Mouse (Mus musculus): ENCODE measurements at regions not wholly inside any gene's neighbourhood (a gene's known extent, or its start where the extent isn't known, plus 50 kb on each side); places are given as distances from the start of the nearest gene placed in this dataset.

DNA sequence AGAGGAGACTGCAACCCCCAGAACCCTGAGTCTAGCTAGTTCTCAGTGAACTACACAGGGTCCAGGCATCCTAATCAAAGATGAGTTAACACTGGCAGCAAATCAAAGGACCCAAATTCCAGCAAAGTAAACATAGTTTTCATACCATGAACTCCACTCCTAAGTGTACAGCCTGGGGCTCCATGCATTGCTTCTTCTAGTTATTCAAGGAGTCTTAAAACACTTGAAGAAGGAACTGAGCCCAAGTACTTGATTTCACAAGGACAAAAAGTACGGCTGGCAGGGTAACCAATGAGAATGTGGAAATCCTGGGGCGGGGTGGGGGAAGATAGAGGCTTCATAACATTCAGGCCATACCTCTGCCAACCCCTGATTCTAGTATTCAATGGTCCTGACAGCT is 297.0 kb upstream of the Tle4 start:
- DNase-seq (ENCODE audit: extremely low spot score, low read depth, low spot score) = no peak

- DNase-seq (ENCODE audit: extremely low spot score, low read depth, low spot score) = no peak
These were observed 294.5 kb upstream of the Tle4 start for GRCm38 (mm10) chr19:14892390-14892758.

DNA sequence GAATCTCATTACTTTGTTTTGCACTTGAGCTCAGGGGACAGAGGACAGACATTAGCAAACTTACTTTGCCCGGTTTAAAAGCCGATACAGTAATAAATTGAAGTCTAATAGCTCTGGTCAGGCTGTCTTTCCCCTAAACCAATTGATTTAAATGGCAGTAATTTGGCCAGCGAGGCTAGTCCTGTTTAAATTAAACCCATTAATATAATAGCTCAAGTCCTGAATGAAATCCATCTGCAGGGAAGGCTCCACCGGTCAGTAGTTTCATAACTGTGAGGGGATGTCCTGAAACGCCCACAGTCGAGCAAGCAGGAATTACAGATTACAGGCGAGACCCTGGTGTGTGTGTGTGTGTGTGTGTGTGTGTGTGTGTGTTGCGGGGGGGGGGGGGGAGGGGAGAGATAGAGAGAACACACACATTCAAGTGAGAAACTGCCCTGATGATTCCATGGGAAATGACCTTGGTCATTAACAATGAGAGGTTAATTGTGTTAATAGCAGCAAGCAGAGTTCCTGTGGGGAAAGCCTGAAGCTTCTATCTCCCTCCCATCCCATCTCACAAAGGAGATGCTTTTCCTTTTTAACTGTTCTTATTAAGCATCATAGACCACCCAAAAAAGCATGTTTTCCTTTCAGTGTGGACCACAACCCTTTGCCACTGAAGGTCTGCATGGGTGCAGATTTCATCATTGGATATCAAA is 294.0 kb upstream of the Tle4 start:
- DNase-seq (ENCODE audit: extremely low spot score, low read depth, low spot score) = peak; percentile 70

DNA sequence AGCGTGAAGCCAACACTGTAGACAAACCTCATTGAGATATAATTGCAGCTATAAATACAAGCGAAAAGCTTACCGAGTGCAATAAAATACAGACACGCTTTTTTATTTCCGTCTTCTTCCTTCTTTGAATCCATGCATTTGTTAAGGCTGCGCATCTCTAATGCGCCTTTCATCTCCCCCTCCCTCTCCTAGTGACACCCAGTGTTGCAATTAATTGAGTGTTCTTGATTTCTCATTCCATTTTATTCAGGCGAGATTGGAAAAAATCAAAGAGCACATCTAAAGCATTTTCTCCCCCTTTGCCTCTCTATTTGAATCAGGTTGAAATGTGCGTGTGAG is 293.2 kb upstream of the Tle4 start:
- no peak for DNase-seq (ENCODE audit: extremely low spot score, low read depth, low spot score)

GRCm38 (mm10) chr19:14890241-14891089 is 292.6 kb upstream of the Tle4 start:
- peak; percentile 91 for DNase-seq (ENCODE audit: extremely low spot score, low read depth, low spot score)

GRCm38 (mm10) chr19:14889794-14890193 is 291.9 kb upstream of the Tle4 start:
- DNase-seq (ENCODE audit: extremely low spot score, low read depth, low spot score) = no peak

DNA sequence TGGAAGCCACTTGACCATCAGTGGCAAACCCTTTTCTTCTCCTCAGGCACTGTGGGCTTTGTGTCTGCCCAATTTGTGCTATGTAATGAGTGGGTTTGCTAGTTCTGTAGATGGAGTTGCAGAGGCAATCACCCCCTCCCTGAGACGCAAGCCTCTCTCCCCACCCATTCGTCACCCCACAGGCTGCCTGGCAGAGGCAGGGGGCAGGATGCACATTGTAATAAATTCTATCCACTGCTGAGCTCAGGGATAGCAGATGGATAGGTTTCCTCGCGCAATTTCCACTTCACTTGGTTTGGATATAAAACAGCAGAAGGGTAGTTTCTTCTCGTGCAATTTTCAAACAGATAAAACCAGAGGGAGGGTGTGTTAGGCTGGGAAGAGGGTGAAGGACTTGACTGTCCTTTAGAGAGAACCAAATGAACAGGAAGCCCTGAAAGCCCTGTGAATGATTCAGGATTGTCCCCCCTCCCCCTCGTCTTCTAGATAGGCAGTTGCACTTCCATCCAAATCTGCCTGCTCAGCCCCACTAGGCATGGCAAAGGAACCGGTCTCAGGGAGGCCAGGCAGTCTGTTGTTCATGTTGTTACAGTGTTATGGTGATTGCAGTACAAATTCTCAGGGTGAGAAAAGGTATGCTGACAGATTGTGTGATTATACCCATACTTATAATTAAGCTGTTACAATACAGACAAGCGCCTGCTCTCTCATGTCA is 286.0 kb upstream of the Tle4 start:
- no peak for DNase-seq (ENCODE audit: extremely low spot score, low read depth, low spot score)

DNA sequence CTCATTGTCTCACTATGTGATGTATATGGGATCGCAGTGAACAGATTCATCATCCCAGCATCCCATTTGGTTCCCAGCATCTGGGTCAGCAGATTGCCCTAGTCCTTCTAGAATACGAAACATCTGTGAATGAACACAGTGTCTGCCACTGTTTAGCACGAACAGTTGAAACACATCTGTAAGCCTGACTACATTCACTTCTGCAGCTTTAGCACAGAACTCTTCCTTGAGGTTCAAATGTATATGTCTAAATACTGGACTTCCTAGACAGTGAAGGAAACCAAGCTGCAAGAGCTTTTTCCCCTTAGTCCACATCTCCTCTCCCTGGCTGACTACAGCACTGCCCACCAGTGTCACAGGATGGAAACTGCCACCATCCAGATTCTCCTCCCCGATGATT is 283.0 kb upstream of the Tle4 start:
- no peak for DNase-seq (ENCODE audit: extremely low spot score, low read depth, low spot score)

DNA sequence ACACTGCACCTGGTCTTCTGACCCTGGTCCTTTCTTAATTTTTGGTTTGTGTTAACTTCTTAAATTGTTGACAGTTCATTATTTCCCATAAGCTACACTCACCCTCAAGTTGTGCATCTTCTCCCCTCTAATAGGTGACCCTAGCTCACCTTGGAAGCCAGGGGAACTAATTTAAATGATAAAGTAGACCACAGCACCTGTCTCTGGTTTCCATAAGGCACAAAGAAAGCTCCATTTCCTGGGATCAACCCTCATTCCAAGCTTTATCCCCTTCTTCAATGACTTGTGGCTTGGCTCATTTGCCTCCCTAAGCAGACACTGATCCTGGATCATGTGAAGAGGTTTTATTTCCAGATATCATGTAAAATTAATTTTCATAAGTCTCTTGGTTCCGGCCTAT is 276.1 kb upstream of the Tle4 start:
- no peak for DNase-seq (ENCODE audit: extremely low spot score, low read depth, low spot score)

GRCm38 (mm10) chr19:14871178-14871867 is 273.5 kb upstream of the Tle4 start:
- no peak for DNase-seq (ENCODE audit: extremely low spot score, low read depth, low spot score)

- DNase-seq (ENCODE audit: extremely low spot score, low read depth, low spot score) = no peak
These were observed 265.0 kb upstream of the Tle4 start for GRCm38 (mm10) chr19:14862654-14863468.

GRCm38 (mm10) chr19:14855036-14855435 is 257.2 kb upstream of the Tle4 start:
- no peak for DNase-seq (ENCODE audit: extremely low spot score, low read depth, low spot score)

DNA sequence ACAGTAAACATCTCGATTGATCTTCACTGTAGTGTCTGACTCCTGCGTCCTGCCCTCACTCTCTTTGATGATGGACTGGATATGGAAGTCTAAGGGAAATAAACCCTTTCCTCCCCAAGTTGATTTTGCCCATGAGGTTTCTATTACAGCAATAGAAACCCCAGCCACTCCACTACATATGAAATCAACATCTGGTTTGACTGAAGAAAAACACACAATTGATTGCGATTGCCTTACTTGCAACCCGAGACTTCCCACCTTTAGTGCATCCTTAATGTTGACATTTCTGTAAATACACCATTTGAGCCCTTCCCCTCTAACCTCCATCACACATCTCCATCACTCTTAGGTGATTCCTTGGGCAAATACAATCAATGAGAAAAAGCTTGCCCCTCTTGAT is 255.6 kb upstream of the Tle4 start:
- DNase-seq (ENCODE audit: extremely low spot score, low read depth, low spot score) = no peak

DNA sequence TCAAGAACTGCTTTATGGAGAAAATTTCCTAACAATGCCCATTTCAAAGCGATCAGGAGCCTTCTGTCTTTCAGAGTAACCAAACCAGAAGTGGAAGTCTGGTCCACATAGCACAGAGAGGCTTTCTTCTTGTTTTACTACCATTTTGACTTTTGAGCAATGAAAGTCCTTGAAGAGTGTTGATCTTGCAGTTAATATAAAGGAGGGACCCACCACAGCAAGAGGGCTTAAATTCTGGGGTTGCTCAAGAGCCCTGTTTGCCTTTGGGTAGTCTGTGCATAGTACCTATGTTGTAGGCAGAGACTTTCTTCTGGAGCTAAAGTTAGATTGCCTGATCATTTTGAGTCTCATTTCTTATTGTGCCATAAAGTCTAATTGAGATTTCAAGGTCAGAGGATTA is 251.7 kb upstream of the Tle4 start:
- no peak for DNase-seq (ENCODE audit: extremely low spot score, low read depth, low spot score)

GRCm38 (mm10) chr19:14847120-14847519 is 249.3 kb upstream of the Tle4 start:
- no peak for DNase-seq (ENCODE audit: extremely low spot score, low read depth, low spot score)

- DNase-seq (ENCODE audit: extremely low spot score, low read depth, low spot score) = no peak
These were observed 237.8 kb upstream of the Tle4 start for GRCm38 (mm10) chr19:14835629-14836028.

- DNase-seq (ENCODE audit: extremely low spot score, low read depth, low spot score) = no peak
These were observed 218.5 kb upstream of the Tle4 start for GRCm38 (mm10) chr19:14816354-14816753.

DNA sequence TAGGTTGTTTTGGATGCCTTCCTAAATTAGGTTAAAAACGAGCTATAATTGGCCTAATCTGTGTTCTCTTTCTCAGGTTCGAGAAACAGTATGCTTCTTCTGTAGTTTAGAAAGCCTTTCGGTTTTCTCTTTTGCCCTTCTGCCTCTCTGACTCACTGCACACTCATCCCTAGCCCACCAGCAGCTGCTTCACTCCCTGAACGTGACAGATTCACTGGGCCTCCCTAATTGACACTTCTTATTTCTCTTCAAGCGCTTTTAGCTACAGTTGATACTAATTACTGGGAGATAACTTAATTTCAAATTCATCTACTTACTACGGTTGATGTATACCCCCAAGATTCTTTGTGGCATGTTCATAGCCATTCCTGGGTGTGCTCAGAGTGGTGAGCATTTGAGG is 208.9 kb upstream of the Tle4 start:
- DNase-seq (ENCODE audit: extremely low spot score, low read depth, low spot score) = no peak

DNA sequence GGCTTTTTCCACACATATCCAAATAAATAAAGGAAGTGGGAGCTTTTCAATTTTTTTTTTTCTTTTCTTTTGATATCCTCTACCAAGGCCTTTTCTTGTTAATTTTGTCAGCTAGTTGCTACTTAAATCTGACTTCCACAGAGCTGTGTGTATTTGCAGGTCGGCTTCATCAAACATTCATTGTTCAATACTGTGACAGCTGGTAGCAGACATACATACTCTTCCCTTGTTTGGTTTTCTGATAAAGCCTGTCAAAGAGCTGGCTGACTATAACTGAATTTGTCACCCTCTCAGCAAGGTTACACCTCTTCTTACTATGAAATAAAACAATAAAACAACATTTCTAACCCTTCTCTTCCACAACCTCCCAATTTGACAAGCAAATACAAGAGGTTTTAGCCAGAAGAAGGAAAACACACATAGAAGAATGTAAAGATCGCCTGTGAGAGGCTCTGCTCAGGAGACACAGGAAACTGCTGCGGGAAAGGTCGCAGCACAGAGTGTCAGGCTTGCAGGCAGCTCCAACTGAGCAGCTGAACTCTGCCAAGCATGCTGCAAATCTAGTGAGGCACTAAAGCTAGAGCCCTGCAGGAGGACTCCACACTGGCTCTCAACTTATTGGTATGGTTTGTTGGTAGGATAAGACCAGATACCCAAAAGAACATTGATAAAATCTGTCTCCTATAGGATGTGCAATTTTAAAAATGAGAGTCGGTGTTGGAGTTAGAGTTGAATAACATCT is 205.2 kb upstream of the Tle4 start:
- no peak for DNase-seq (ENCODE audit: extremely low spot score, low read depth, low spot score)

- no peak for DNase-seq (ENCODE audit: extremely low spot score, low read depth, low spot score)
These were observed 203.8 kb upstream of the Tle4 start for GRCm38 (mm10) chr19:14801669-14802068.

Measured in hindlimb bud, embryonic 11.5 days (tissue).